Mouse (Mus musculus): Measurements from ENCODE around the gene Crisp3.
"Not testable (repeated sequence)": the region's sequence is repeated elsewhere in the genome, so short reads cannot be mapped to it uniquely, and the experiment has no call there.

Gene Crisp3

GRCm38 (mm10) chr17:40242135-40242534, at the start of gene Crisp3:
TSS of gene Crisp3 (minus strand) at chr17:40242288.
- no peak for DNase-seq

- DNase-seq, result no peak
Observed at GRCm38 (mm10) chr17:40285435-40285834, 43.3 kb upstream of the Crisp3 start.

- no peak for DNase-seq
Observed at GRCm38 (mm10) chr17:40275519-40275918, 33.4 kb upstream of the Crisp3 start.

GRCm38 (mm10) chr17:40274906-40275470, 32.9 kb upstream of the Crisp3 start:
- DNase-seq, result no peak

GRCm38 (mm10) chr17:40252487-40252886, 10.4 kb upstream of the Crisp3 start:
- DNase-seq, result no peak

- DNase-seq, result no peak
Observed at GRCm38 (mm10) chr17:40208540-40208939, 33.5 kb downstream of the Crisp3 start, which contains the start of gene Pgk2. TSS of gene Pgk2 (minus strand) at chr17:40208640.

GRCm38 (mm10) chr17:40201803-40202202, 40.3 kb downstream of the Crisp3 start:
- not testable (repeated sequence) for DNase-seq

GRCm38 (mm10) chr17:40190192-40190591, 51.9 kb downstream of the Crisp3 start:
- DNase-seq, result not testable (repeated sequence)
